Mouse (Mus musculus) heart, adult 2 months (tissue): ENCODE measurements around the gene Anxa11.

Source experiments
- CTCF ChIP-seq: fragments of 200-600 bp; IDR thresholded peaks from 2 replicates; pipeline ENCODE4 v1.8.1; 2022; ENCODE audit warnings: antibody characterized with exemption, mild to moderate bottlenecking, moderate library complexity
- POLR2A ChIP-seq: fragments of 200-500 bp; IDR thresholded peaks from 2 replicates; pipeline ENCODE4 v1.6.1; 2011; ENCODE audit warnings: mild to moderate bottlenecking, low read depth, low read length, control low read depth; ENCODE audit not compliant: insufficient read depth

- TF ChIP-seq CTCF (no peak), POLR2A (no peak)
Measured at GRCm38 (mm10) chr14:25794331-25794730, 47.6 kb upstream of the Anxa11 start.
